Mouse (Mus musculus): Measurements from ENCODE around the gene Mum1. TPM values are rescaled to one million over a fixed set of nuclear protein-coding genes. Genes with fewer than 3 reads are reported as not detected.

Mum1 gene
- total RNA-seq (2017): 42.0 and 43.6 TPM in 2 replicates

DNA sequence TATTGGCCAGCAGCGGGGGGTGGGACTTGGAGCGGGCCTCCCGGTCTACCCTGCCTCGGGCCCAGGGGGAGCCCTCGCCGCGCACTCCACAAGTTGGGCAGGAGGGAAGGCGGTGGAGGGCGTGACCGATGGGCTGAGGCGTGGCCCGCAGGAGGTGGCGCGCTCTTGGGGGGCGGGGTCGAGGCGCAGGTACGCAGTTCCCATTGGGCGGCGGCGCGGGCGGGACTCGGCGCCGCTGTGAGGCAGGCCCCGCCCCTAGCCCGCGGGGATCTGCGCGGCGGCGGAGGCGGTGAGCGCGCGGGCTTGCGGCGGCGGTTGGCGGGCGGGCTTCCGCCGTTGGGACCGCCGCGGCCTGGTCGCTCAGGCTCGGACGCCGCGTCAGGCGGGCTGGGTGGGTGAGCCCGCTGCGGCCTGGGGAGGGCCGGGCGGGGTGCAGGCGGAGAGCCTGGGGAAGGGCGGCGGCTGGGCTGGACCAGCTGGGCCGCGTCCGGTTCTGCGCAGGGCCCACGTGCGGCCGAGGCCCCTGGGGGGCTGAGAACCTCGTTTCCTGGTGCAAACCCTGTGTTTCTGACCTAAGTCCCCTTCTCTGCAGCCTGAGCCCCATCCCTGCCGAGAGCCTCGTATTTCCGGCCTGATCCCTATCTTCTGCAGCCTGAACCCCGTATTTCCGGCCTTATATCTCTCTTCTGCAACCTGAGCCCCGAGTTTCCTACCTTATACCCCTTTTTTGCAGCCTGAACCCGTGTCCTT lies at the start of gene Mum1:
TSS of gene Mum1 (plus strand) at position 19 of the 750 bp plus-strand sequence.
- ATAC-seq (ENCODE audit: extremely low read depth, insufficient number of reproducible peaks, low FRiP score, poor library complexity, severe bottlenecking): peak; percentile 90

DNA sequence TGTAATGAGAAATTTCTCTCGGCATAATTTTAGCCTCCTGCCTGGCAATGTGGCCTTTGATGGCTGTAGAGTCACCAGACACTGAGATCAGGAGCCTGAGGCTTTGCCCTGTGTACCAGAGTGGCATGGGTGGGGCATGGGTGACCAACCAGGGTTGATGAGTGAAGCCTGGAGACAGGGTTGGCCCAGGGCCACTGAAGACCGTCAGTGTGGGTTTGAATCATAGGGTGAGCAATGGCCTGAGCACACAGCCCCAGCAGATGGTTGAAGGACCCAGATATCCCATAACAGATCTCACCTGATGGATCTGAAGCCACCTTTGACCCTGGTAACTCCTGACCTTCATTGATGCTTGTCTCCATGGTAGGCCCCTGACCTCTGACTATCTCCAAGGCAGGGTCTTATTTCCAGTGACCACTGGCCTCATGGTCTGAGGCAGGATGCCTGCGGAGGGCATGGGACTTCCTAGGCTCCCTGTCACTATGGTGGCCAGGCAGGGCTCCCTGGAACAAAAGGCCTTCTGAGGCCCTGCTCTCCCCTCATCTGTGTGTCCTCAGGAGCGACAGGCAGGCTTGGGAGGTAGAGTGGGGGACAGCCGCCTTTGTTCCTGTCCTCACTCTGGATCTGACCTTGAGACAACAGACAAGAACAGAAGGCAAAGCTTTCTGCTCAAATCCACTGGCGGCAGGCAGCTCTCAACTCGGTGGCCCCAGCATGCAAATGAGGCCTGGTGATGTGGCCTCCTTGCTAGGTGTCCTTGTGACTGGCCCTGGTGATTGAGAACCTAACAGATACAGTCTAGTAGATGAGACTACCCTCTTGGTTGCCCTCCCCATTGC lies 48.6 kb upstream of the Mum1 start:
- ATAC-seq (ENCODE audit: extremely low read depth, insufficient number of reproducible peaks, low FRiP score, poor library complexity, severe bottlenecking): no peak

DNA sequence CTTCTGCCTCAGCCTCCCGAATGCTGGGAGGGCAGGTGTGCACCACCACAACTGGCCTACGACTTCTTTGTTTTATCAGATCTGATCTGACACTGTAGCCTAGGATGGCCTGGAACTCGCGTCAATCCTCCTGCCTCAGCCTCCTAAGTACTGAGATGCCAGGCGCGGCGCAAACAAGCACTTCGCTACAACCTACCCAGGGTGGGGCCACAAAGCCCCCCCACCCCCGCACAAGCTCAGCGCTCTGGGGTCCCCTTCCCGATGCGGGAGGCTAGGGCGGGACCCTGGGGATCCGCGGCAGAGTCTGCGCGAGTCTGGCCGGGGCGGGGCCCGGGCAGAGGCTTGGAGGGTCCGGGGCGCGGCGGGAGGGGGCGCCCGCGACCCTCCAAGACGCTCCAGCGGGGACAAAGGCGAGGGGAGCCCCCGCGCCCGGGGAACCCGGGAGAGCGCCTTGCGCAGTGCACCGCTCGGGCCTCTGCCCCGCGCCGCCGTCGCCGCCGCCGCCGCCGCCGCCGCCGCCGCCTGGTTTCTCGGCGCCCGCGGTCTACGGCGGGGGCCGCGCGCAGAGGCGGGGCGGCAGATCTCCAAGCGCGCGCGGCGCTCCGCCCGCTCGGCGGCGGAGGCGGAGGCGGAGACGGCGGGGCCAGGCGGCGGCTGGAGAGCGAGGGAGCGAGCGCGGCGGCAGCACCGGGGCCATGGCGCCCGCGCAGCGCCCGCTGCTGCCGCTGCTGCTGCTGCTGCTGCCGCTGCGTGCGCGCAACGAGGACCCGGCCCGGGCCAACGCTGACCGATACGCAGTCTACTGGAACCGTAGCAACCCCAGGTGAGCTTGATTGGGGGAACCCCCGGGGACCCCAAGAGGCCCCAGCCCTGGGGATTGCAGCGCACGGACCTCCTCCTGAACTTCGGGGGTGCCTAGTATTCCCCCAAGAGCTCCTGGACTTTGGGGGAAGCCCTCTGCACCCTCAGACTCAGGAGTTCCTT lies 46.9 kb upstream of the Mum1 start, which contains the start of gene Efna2:
TSS of gene Efna2 (plus strand) at position 415 of the 984 bp plus-strand sequence.
- no peak for ATAC-seq (ENCODE audit: extremely low read depth, insufficient number of reproducible peaks, low FRiP score, poor library complexity, severe bottlenecking)

DNA sequence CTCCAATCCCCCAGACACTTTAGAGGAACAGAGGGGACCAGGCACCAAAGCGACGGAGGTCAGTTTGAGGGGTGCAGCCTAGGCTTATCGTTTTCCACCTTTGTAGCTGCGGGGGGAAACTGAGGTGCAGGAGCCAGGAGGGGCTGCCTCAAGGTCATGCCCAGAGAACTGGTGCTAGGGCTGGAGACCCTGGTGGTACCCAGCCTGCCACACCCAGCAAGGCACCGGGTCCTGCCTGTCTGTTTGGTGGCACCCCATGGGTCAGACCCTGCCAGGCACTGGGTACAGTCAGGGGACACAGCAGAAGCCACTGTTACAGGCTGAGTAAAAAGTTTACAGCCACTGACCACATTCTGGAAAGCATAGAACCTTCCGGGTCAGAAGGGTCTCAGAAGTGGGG lies 45.9 kb upstream of the Mum1 start:
- no peak for ATAC-seq (ENCODE audit: extremely low read depth, insufficient number of reproducible peaks, low FRiP score, poor library complexity, severe bottlenecking)

DNA sequence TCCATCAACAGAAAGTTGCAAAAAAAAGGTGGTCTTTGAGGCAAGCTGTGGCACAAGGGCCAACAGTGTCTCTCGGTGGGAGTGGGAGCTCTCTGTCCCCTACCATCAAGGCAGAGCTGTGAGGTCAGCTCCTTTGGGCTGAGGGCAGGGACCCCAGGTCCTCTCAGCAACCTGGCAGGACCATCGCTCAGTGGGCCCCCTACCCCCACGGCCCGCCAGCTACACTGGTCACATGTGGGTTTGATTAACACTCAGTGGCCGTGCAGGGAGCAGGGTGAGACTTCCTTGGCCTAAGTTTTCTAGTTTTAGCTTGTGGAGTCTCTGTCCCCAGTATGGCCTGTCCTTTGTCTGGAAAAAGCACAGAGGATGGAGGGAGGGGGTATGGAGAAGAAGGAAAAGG lies 45.4 kb upstream of the Mum1 start:
- ATAC-seq (ENCODE audit: extremely low read depth, insufficient number of reproducible peaks, low FRiP score, poor library complexity, severe bottlenecking): no peak

DNA sequence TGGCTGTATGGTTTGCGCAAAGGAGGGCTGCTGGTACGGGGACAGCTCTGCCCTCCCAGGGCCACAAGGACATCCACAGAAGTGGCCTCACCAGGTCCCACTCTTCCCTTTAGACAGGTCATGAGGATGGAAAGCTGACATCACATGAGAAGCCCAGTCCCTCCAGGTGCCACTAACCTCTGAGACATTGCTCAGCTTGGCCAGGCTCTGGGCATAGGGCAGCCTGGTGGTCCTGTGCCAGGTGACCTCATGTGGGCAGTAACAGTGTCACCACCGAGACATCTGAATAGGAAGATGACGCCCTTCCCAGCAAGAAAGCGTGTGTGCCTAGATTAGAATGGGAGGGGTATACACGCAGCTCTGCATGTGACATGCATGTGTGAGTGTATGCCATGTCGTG lies 43.7 kb upstream of the Mum1 start:
- ATAC-seq (ENCODE audit: extremely low read depth, insufficient number of reproducible peaks, low FRiP score, poor library complexity, severe bottlenecking): no peak

DNA sequence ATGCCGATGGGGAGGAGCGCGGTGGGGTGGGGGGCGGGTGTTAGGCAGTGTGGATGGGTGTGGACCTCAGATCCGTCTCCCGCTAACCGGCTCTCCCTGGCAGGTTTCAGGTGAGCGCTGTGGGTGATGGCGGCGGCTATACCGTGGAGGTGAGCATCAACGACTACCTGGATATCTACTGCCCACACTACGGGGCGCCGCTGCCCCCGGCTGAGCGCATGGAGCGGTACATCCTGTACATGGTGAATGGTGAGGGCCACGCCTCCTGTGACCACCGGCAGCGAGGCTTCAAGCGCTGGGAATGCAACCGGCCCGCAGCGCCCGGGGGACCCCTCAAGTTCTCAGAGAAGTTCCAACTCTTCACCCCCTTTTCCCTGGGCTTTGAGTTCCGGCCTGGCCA lies 39.6 kb upstream of the Mum1 start:
- no peak for ATAC-seq (ENCODE audit: extremely low read depth, insufficient number of reproducible peaks, low FRiP score, poor library complexity, severe bottlenecking)

DNA sequence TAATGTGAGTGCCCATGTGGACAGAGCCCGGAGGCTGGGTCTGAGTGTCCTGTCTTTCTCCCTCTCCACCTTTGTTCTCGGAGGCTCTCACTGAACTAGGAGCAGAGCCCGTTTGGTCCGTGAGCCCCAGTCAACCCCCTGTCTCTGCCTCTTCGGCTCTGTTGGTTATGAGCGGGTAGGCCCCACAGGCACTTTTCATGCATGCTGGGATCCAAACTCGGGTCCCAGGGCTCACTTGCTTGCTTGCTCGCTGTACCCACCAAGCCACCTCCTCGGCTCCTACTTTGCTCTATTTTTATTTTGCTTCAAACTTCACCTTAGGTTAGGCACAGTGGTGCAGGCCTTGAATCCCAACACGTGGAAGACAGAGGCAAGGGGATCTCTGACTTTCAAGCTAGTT lies 38.5 kb upstream of the Mum1 start:
- ATAC-seq (ENCODE audit: extremely low read depth, insufficient number of reproducible peaks, low FRiP score, poor library complexity, severe bottlenecking): no peak

DNA sequence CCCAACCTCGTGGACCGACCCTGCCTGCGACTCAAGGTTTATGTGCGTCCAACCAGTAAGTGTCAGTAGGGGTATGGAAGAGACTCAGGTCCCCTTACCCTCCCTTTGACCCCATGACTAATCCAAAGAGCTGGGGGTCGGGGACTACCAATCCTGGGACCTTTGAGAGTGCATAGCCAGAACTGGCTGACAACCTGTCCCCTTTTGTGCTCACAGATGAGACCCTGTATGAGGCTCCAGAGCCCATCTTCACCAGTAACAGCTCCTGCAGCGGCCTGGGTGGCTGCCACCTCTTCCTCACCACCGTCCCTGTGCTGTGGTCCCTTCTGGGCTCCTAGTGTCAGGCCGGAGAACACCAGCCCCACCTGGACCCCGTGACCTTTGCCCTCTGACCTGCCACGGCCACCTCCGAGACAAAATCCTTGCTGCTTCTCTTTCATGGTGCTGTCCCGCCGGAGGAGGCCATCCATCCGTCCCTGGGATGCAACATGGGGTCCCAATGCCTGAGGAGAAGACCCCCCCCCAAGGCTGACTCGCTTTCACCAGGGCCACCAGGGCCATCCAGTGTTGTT lies 37.7 kb upstream of the Mum1 start:
- ATAC-seq (ENCODE audit: extremely low read depth, insufficient number of reproducible peaks, low FRiP score, poor library complexity, severe bottlenecking): no peak

DNA sequence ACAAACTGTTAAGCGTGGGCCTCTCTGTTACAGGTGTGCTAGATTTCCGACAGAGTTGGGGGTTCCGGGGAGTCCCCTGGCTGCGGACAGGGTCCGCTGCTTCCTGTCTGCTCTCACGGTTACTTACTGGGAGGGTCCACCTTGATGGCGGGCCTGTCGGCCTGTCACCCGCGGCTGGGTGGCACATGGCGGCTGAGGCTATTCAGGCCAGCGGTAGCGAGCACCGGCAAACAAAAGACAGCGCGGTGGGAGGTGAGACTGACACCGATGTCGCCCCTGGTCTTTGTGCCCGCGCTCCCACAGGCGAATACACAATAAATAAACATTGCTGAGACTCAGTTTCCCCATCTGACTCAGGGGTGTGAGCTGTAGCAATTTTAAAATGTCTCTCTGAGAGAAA lies 36.2 kb upstream of the Mum1 start:
- no peak for ATAC-seq (ENCODE audit: extremely low read depth, insufficient number of reproducible peaks, low FRiP score, poor library complexity, severe bottlenecking)

DNA sequence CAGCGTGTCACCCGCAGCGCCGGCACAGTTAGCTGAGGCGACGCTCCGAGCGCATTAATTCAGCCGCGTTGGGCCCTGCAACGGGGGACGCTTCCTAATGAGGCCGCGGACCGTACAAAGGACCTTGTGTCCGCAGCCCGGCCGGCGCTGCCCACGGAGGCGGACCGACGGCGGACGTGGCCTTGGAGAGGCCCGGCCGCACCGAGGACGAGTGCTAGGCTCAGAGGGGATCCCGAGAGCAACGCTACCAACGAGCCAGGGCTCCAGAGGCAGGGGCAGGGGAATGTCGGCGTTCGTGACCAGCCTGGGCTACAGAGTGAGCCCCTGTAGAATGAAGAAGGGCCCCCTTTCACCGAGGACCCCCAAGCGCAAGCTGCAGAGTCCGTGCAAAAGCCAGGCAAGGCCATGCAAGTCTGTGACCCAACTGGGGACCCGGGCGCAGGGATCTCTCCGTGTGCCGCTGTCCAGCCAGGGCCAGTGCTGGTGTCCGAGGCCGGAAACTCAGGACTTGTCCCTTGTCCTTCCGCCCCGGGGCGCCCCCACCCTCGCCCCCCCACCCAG lies 35.7 kb upstream of the Mum1 start:
- no peak for ATAC-seq (ENCODE audit: extremely low read depth, insufficient number of reproducible peaks, low FRiP score, poor library complexity, severe bottlenecking)

DNA sequence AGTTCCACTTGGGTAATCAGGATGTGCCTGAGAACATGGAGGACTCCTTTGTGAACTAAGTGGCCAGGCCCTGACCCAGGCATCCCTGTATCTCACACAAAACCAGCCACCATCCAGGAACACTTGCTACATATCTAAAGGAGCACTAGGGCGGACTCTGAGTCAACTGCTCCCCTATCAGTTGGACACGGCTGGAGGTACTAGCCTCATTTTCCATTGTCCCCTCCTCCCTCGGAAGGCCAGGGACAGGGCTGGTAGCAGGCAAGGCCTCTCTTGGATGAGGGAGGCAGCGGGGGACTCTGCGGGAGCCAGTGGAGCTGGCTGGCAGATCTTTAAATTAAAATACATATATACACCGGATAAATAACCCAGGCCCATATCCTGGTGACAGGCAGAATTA lies 32.3 kb upstream of the Mum1 start:
- no peak for ATAC-seq (ENCODE audit: extremely low read depth, insufficient number of reproducible peaks, low FRiP score, poor library complexity, severe bottlenecking)

DNA sequence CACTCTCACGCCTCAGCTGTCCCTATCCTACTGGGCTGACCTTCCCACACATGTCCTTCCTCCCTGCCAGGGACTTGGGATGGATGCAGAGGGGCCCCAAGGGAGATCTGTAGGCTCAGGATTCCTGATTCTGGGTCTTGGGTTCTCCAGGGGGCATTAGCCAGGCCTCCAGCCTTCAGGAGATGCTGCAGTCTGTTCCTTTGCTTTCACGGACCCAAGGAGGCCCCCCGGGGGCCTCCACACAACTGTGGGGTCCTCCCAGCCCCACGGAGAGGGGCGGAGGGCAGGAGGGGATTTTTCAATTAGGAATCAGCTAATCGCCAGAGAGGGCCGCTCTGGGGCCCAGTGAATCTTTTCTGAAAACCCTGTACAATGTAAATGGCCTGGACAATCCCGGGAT lies 31.8 kb upstream of the Mum1 start:
- no peak for ATAC-seq (ENCODE audit: extremely low read depth, insufficient number of reproducible peaks, low FRiP score, poor library complexity, severe bottlenecking)

DNA sequence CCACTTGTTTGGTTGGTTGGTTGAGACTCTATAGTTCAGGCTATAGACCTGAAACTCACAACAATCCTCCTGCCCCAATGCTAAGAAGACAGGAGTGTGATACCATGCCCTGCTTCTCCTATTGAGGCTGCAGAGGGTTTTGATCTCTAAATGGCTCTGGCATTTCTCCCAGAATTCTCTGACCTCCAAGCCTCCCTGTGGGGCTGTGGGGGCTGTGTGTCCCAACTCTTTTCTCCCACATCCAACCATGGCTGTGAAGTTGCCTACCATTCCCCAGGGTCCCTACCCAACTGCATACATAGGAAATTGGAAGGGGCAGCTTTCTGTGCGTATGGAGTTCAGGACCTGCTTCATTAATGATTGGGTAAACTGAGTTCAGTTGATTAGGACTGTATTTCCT lies 30.1 kb upstream of the Mum1 start:
- ATAC-seq (ENCODE audit: extremely low read depth, insufficient number of reproducible peaks, low FRiP score, poor library complexity, severe bottlenecking): no peak

DNA sequence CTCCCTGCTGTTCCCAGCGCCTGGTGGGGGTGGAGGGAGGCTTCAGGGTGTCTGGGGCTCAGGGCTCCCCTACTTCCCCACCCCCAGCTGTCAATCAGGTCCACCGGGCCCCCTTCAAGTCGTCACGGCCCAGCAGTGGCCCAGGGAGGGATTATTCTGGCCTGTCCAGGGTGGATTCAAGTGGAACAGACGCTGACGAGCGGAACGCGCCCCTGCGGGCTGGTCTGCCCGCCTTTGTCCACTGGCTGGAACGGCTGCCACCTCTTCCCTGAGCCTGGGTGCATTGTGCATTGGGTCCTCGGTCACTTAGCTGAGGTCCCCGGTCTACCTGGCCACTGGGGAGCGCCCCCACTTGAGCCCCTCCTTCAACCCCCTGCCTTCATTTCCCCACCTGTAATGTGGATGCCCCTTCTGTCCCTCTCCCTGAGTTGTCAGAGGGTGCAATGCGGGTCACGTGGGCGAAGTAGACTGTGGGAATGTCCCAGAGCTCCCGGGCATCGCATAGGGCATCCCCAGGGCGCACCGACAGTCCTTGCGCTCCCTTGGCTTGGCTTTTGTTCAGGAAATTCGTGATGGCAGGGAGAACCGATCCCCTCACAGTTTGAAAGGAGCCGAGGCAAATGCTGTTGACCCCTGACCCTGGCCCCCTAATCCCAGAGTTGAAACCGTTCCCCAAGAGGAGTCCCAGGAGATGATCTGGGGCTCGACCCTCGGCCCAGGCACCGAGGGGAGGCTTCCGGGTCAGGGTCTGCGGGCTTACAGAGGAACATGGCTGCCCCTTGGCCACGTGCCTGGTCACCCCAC lies 29.3 kb upstream of the Mum1 start:
- ATAC-seq (ENCODE audit: extremely low read depth, insufficient number of reproducible peaks, low FRiP score, poor library complexity, severe bottlenecking): no peak

DNA sequence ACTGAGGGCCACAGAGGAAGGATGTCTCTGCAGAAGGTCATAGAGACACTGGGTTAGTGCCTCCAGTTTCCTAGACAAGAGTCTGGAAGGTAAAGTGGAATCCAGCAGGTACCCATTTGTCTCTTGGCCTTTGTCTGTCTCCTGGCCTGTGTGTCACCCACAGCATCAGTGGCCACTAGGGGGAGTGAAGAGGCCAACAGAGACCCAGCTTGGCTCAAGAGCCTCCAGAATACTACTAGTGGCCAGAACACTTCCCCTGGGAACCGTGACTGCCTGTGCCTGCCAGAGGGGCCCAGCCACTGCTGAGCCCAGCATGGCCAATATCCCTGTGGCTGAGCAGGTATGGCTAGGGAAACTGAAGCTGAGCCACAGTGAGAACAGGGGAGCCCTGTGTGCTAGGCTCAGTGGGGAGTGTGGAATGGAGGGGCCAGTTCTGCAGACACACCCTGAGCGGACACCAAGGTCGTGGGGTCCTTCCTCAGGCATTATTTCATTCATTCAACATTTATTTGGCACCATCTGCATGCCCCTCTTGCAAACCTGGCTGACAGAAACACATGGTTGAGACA lies 26.7 kb upstream of the Mum1 start:
- ATAC-seq (ENCODE audit: extremely low read depth, insufficient number of reproducible peaks, low FRiP score, poor library complexity, severe bottlenecking): peak; percentile 90

DNA sequence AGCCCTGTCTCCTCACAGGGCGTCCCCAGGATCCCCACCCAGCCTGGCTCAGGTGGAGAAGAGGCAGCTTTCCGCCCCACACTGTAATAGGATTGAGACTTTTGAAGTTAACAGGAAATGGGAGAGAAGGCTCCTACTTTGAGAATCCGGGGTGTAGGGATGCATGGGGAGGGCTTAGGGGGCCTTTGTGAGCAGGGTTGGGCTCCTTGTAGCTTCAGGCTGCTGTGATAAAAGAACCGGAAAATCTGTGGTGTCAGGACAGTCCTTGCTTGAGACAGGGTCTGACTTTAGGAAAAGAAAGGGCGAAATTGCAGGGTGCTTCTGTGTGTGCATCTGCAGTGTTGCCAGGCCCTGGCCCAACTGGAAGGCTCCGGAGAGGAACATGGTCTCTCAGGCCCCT lies 25.7 kb upstream of the Mum1 start:
- ATAC-seq (ENCODE audit: extremely low read depth, insufficient number of reproducible peaks, low FRiP score, poor library complexity, severe bottlenecking): no peak

DNA sequence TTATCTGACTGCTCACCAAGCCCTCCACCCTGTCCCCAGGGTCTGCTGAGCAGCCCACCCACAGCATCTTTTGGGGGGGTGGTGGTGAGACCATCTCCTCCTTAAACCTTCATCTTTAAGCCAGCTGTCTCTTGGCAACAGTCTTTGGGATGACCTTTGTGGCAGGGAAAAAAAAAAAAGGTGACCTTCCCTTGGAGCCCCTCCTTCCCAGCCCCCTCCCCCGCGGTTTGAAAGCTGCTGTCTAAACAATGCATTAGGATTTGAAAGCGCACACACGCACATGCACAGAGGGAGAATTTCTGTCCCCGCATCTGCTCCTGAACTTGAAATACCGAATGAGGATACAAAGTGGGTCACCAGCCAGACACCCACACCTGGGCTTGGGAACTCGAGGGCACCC lies 22.2 kb upstream of the Mum1 start:
- no peak for ATAC-seq (ENCODE audit: extremely low read depth, insufficient number of reproducible peaks, low FRiP score, poor library complexity, severe bottlenecking)
